Mouse (Mus musculus): Measurements from ENCODE around the gene Erbb3. TPM values are rescaled to one million over a fixed set of nuclear protein-coding genes. Genes with fewer than 3 reads are reported as not detected.
"Not testable (repeated sequence)": the region's sequence is repeated elsewhere in the genome, so short reads cannot be mapped to it uniquely, and the experiment has no call there.

The Erbb3 gene
- total RNA-seq, 4 experiments from 2014 or later: 2.1 to 2.7 (median 2.2) TPM

GRCm38 (mm10) chr10:128563544-128563943 lies 25.9 kb downstream of the Erbb3 start:
- DNase-seq (ENCODE audit: low spot score in 2 of 2): no peak

GRCm38 (mm10) chr10:128556963-128557362 lies 32.5 kb downstream of the Erbb3 start:
- DNase-seq (ENCODE audit: low spot score in 2 of 2): no peak

- no peak for DNase-seq (ENCODE audit: low spot score in 2 of 2)
Measured at GRCm38 (mm10) chr10:128556286-128556685, 33.2 kb downstream of the Erbb3 start.

GRCm38 (mm10) chr10:128555567-128555966 lies 33.9 kb downstream of the Erbb3 start:
- not testable (repeated sequence) for DNase-seq (ENCODE audit: low spot score in 2 of 2)

- not testable (repeated sequence) for DNase-seq (ENCODE audit: low spot score in 2 of 2)
Measured at GRCm38 (mm10) chr10:128550144-128550823, 39.2 kb downstream of the Erbb3 start.

- peak; percentile 21 to 36 for DNase-seq (ENCODE audit: low spot score in 2 of 2)
Measured at GRCm38 (mm10) chr10:128549682-128550057, 39.8 kb downstream of the Erbb3 start.

- DNase-seq (ENCODE audit: low spot score in 2 of 2): peak; percentile 86 to 92
Measured at GRCm38 (mm10) chr10:128548947-128549681, 40.3 kb downstream of the Erbb3 start, which contains the start of gene Rpl41. Gene Rpl41 (minus strand): TSS chr10:128549305.

- not testable (repeated sequence) for DNase-seq (ENCODE audit: low spot score in 2 of 2)
Measured at GRCm38 (mm10) chr10:128548051-128548791, 41.2 kb downstream of the Erbb3 start.

- DNase-seq (ENCODE audit: low spot score in 2 of 2): peak; percentile 85 to 93
Measured at GRCm38 (mm10) chr10:128547361-128548032, 42.0 kb downstream of the Erbb3 start, which contains the start of gene Zc3h10. Gene Zc3h10 (minus strand): TSS chr10:128547774.

- DNase-seq (ENCODE audit: low spot score in 2 of 2): no peak
Measured at GRCm38 (mm10) chr10:128546787-128547186, 42.7 kb downstream of the Erbb3 start.

GRCm38 (mm10) chr10:128546361-128546760 lies 43.1 kb downstream of the Erbb3 start:
- no peak for DNase-seq (ENCODE audit: low spot score in 2 of 2)

- DNase-seq (ENCODE audit: low spot score in 2 of 2): no peak
Measured at GRCm38 (mm10) chr10:128545570-128545898, 43.9 kb downstream of the Erbb3 start.

- no peak for DNase-seq (ENCODE audit: low spot score in 2 of 2)
Measured at GRCm38 (mm10) chr10:128544674-128545569, 44.5 kb downstream of the Erbb3 start.

- DNase-seq (ENCODE audit: low spot score in 2 of 2): no peak
Measured at GRCm38 (mm10) chr10:128544151-128544657, 45.2 kb downstream of the Erbb3 start.

GRCm38 (mm10) chr10:128543100-128543499 lies 46.4 kb downstream of the Erbb3 start:
- DNase-seq (ENCODE audit: low spot score in 2 of 2): no peak

GRCm38 (mm10) chr10:128538340-128538870 lies 51.0 kb downstream of the Erbb3 start:
- DNase-seq (ENCODE audit: low spot score in 2 of 2): no peak

GRCm38 (mm10) chr10:128536266-128536940 lies 53.0 kb downstream of the Erbb3 start:
- peak; percentile 84 to 86 for DNase-seq (ENCODE audit: low spot score in 2 of 2)

- DNase-seq (ENCODE audit: low spot score in 2 of 2): no peak
Measured at GRCm38 (mm10) chr10:128535624-128536265, 53.7 kb downstream of the Erbb3 start.

GRCm38 (mm10) chr10:128535206-128535605 lies 54.2 kb downstream of the Erbb3 start:
- DNase-seq (ENCODE audit: low spot score in 2 of 2): no peak
